Mouse (Mus musculus) brown adipose tissue, adult 24 weeks (tissue): ENCODE data around the gene Bbs10. TPM values are rescaled to one million over a fixed set of nuclear protein-coding genes. Genes with fewer than 3 reads are reported as not detected.
A peak's percentile ranks its signal among the peaks of the same experiment; 100 is the strongest.

Experiments used
- H3K27ac ChIP-seq: fragments of 200-500 bp; replicated peaks from 2 replicates; pipeline ENCODE4 v1.5.1; 2012; ENCODE audit warnings: low read depth, mild to moderate bottlenecking, low read length
- H3K4me1 ChIP-seq: fragments of 200-500 bp; 2 replicates; pipeline ENCODE4 v1.6.1; 2012; ENCODE audit warnings: low read length, mixed read lengths; ENCODE audit not compliant: control insufficient read depth, insufficient read depth, insufficient read length
- H3K4me3 ChIP-seq: fragments of 200-500 bp; 2 replicates; pipeline ENCODE4 v1.5.1; 2012; ENCODE audit warnings: low read depth, mild to moderate bottlenecking, low read length, moderate library complexity; ENCODE audit not compliant: insufficient read depth
- polyA plus RNA-seq: library from polyadenylated mRNA; stranded (reverse); fragments of >200 nt; gene quantifications from 2 replicates; pipeline ENCODE4 v1.2.4, GENCODE M21; 2012; ENCODE audit not compliant: missing spikeins, insufficient read depth, insufficient read length

Bbs10 gene
- 1.9 and 2.1 TPM in 2 replicates for polyA plus RNA-seq

- H3K4me3 ChIP-seq, result peak within 1 kb of the TSS; percentile 85
- no peaks in the 10 kb centered on the region for H3K4me1 ChIP-seq
- peak within 1 kb of the TSS; percentile 46 for H3K27ac ChIP-seq
Measured at GRCm38 (mm10) chr10:111298140-111299098, at the start of gene Bbs10. Bbs10 (plus strand) TSS chr10:111298679.

- Histone ChIP-seq H3K4me1 (no peaks in the 10 kb centered on the region), H3K27ac (no peak overlapping the region), H3K4me3 (no peak overlapping the region)
Measured at GRCm38 (mm10) chr10:111250192-111250591, 48.3 kb upstream of the Bbs10 start.

GRCm38 (mm10) chr10:111251666-111252065, 46.8 kb upstream of the Bbs10 start:
- Histone ChIP-seq H3K4me3 (no peak overlapping the region), H3K4me1 (no peaks in the 10 kb centered on the region), H3K27ac (no peak overlapping the region)

- no peaks in the 10 kb centered on the region for H3K4me1 ChIP-seq
- H3K27ac ChIP-seq, result no peak overlapping the region
- H3K4me3 ChIP-seq, result no peak overlapping the region
Measured at GRCm38 (mm10) chr10:111255228-111255627, 43.3 kb upstream of the Bbs10 start.

- Histone ChIP-seq H3K4me1 (no peaks in the 10 kb centered on the region), H3K27ac (no peak overlapping the region), H3K4me3 (no peak overlapping the region)
Measured at GRCm38 (mm10) chr10:111256156-111256555, 42.3 kb upstream of the Bbs10 start.

GRCm38 (mm10) chr10:111257358-111257757, 41.1 kb upstream of the Bbs10 start:
- Histone ChIP-seq H3K4me1 (no peaks in the 10 kb centered on the region), H3K27ac (no peak overlapping the region)

GRCm38 (mm10) chr10:111258256-111258655, 40.2 kb upstream of the Bbs10 start:
- no peaks in the 10 kb centered on the region for H3K4me1 ChIP-seq
- H3K27ac ChIP-seq, result no peak overlapping the region
- no peak overlapping the region for H3K4me3 ChIP-seq

More at GRCm38 (mm10) chr10:111257358-111257757, 41.1 kb upstream of the Bbs10 start:
- no peak overlapping the region for H3K4me3 ChIP-seq

- Histone ChIP-seq H3K4me3 (no peak overlapping the region), H3K27ac (no peak overlapping the region), H3K4me1 (0 out of 2 replicates have a peak, but pooled peaks cover 2% of the 10 kb centered on the region)
Measured at GRCm38 (mm10) chr10:111271687-111272086, 26.8 kb upstream of the Bbs10 start.

GRCm38 (mm10) chr10:111272905-111273304, 25.6 kb upstream of the Bbs10 start:
- 0 out of 2 replicates have a peak overlapping the region, but pooled peaks have one; percentile 24 for H3K27ac ChIP-seq

GRCm38 (mm10) chr10:111273463-111274088, 24.9 kb upstream of the Bbs10 start:
- Histone ChIP-seq H3K27ac (peak overlapping the region; percentile 23; the same call in 1 of the 2 replicates), H3K4me3 (no peak overlapping the region), H3K4me1 (0 out of 2 replicates have a peak, but pooled peaks cover 2% of the 10 kb centered on the region)

More at GRCm38 (mm10) chr10:111272905-111273304, 25.6 kb upstream of the Bbs10 start:
- no peak overlapping the region for H3K4me3 ChIP-seq
- H3K4me1 ChIP-seq, result 0 out of 2 replicates have a peak, but pooled peaks cover 2% of the 10 kb centered on the region

- Histone ChIP-seq H3K4me3 (no peak overlapping the region), H3K27ac (no peak overlapping the region), H3K4me1 (0 out of 2 replicates have a peak, but pooled peaks cover 2% of the 10 kb centered on the region)
Measured at GRCm38 (mm10) chr10:111275822-111276221, 22.7 kb upstream of the Bbs10 start.

GRCm38 (mm10) chr10:111297631-111298030, 848 bp upstream of the Bbs10 start:
- H3K27ac ChIP-seq, result no peak overlapping the region; the same call in 1 of the 2 replicates
- no peaks in the 10 kb centered on the region for H3K4me1 ChIP-seq
- peak overlapping the region; percentile 85 for H3K4me3 ChIP-seq

GRCm38 (mm10) chr10:111299591-111299990, 1.1 kb downstream of the Bbs10 start:
- Histone ChIP-seq H3K27ac (no peak overlapping the region), H3K4me1 (no peaks in the 10 kb centered on the region), H3K4me3 (no peak overlapping the region)

- Histone ChIP-seq H3K27ac (no peak overlapping the region), H3K4me3 (no peak overlapping the region), H3K4me1 (no peaks in the 10 kb centered on the region)
Measured at GRCm38 (mm10) chr10:111301041-111301440, 2.6 kb downstream of the Bbs10 start.

- H3K4me1 ChIP-seq, result no peaks in the 10 kb centered on the region
- H3K27ac ChIP-seq, result no peak overlapping the region
Measured at GRCm38 (mm10) chr10:111302486-111302885, 4.0 kb downstream of the Bbs10 start.

More at GRCm38 (mm10) chr10:111302486-111302885, 4.0 kb downstream of the Bbs10 start:
- H3K4me3 ChIP-seq, result no peak overlapping the region
